Mouse (Mus musculus) forebrain, embryonic 14.5 days (tissue): ENCODE measurements around the gene Snapc3. TPM values are rescaled to one million over a fixed set of nuclear protein-coding genes. Genes with fewer than 3 reads are reported as not detected.

ENCODE experiments used
- ATAC-seq: fragments of 200-750 bp; cut with Nextera tagmentation; 2 replicates; pipeline ENCODE4 v1.8.0; 2017; ENCODE audit warnings: mild to moderate bottlenecking, moderate library complexity
- DNase-seq: peaks from one replicate; pipeline ENCODE4 v3.0.0-alpha.2; 2015; ENCODE audit warnings: low spot score
- H3K27ac ChIP-seq: fragments of 300-500 bp; sonication (generic); 2 replicates; pipeline ENCODE4 v1.5.1; 2014; ENCODE audit warnings: low read depth, mild to moderate bottlenecking, control low read depth, low read length, moderate library complexity
- H3K27me3 ChIP-seq: fragments of 300-500 bp; sonication (generic); replicated peaks from 2 replicates; pipeline ENCODE4 v1.6.1; 2014; ENCODE audit warnings: low read length, control low read depth, mixed read lengths; ENCODE audit not compliant: control insufficient read depth, insufficient read depth
- H3K36me3 ChIP-seq: fragments of 300-500 bp; sonication (generic); 2 replicates; pipeline ENCODE4 v1.6.1; 2014; ENCODE audit warnings: low read length, control low read depth; ENCODE audit not compliant: control insufficient read depth, insufficient read depth
- H3K4me1 ChIP-seq: fragments of 300-500 bp; sonication (generic); 2 replicates; pipeline ENCODE4 v1.6.1; 2014; ENCODE audit warnings: antibody characterized with exemption, low read length, control low read depth; ENCODE audit not compliant: control insufficient read depth, insufficient read depth
- H3K4me2 ChIP-seq: fragments of 300-500 bp; sonication (generic); 2 replicates; pipeline ENCODE4 v1.6.1; 2014; ENCODE audit warnings: mild to moderate bottlenecking, control low read depth, low read length
- H3K4me3 ChIP-seq: fragments of 300-500 bp; sonication (generic); 2 replicates; pipeline ENCODE4 v1.5.1; 2014; ENCODE audit warnings: low read depth, low read length, control low read depth
- H3K9ac ChIP-seq: fragments of 300-500 bp; sonication (generic); 2 replicates; pipeline ENCODE4 v1.6.1; 2014; ENCODE audit warnings: mild to moderate bottlenecking, low read length, control low read depth, moderate library complexity
- H3K9me3 ChIP-seq: fragments of 300-500 bp; sonication (generic); replicated peaks from 2 replicates; pipeline ENCODE4 v1.6.1; 2016; ENCODE audit warnings: low read length, control low read depth, mixed read lengths; ENCODE audit not compliant: control insufficient read depth
- WGBS: fragments of 180-500 bp; shearing (Covaris S2); extraction: QIAGEN DNeasy Blood & Tissue Kit; methylation state at CpG from one replicate; pipeline ENCODE4 v1.1.7; 2014; 5-methylcytosine and 5-hydroxymethylcytosine counted together
- polyA plus RNA-seq: library from polyadenylated mRNA; unstranded; fragments of >200 nt; fragmentation: Nextera tagmentation; extraction: Ambion mirVana; gene quantifications from 2 replicates; pipeline ENCODE4 v1.2.1, GENCODE M21; 2014

Gene Snapc3
- polyA plus RNA-seq, 1 experiment from 2014 or later, result 90.0 TPM

DNA sequence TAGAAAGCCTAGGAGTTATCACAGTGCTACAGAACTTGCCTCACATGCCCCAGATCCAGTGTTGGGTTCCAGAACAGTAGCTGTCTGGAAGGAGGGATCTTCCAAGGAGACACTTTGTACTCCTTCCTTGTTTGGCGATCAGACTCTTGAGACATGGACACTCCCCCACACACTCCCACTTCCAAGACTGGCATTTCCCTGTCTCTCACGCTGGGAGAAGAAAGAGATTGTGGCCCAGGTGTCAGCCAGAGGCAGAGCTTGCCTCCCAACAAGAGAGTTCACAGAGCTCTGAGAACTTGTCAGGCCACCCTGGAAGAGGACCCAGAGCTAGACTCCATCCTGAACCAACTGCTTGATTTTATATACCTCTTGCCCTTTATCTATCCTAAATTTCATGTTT lies 27.0 kb upstream of the Snapc3 start:
- no peak overlapping the region for H3K27ac ChIP-seq
- WGBS, result 69% methylated on average over 2 of the region's 2 CpGs
- no peaks in the 10 kb centered on the region for H3K4me1 ChIP-seq
- no peak overlapping the region for H3K4me2 ChIP-seq
- H3K9ac ChIP-seq, result no peak overlapping the region
- ATAC-seq, result no peak
- no peak for DNase-seq
- H3K4me3 ChIP-seq, result no peak overlapping the region
- no peaks in the 10 kb centered on the region for H3K36me3 ChIP-seq
- H3K27me3 ChIP-seq, result no peaks in the 10 kb centered on the region
- no peaks in the 10 kb centered on the region for H3K9me3 ChIP-seq

DNA sequence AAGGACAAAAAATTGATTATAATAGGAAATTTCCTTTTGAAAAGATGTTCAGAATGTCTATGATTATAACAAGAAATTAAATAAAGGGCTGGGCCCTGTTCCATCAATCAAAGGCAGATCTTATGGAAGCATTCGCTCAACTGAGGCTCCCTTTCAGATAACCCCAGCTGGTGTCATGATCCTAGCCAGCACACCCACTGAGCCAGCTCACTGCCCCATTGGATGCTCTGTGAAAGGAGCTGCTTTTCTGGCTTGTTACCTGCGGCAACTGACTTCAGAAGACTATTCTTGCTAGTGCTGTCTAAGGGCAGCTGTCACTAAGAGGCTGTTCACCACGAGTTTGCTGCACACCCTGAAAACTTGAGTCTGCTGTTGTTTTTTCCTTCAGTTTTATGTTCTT lies 25.6 kb upstream of the Snapc3 start:
- no peak overlapping the region for H3K4me2 ChIP-seq
- H3K9me3 ChIP-seq, result no peaks in the 10 kb centered on the region
- peak; percentile 31 for DNase-seq
- H3K4me1 ChIP-seq, result no peaks in the 10 kb centered on the region
- 3% methylated on average over 3 of the region's 3 CpGs for WGBS
- H3K9ac ChIP-seq, result no peak overlapping the region
- H3K36me3 ChIP-seq, result no peaks in the 10 kb centered on the region
- no peak overlapping the region for H3K27ac ChIP-seq
- H3K27me3 ChIP-seq, result no peaks in the 10 kb centered on the region
- H3K4me3 ChIP-seq, result no peak overlapping the region
- no peak for ATAC-seq

DNA sequence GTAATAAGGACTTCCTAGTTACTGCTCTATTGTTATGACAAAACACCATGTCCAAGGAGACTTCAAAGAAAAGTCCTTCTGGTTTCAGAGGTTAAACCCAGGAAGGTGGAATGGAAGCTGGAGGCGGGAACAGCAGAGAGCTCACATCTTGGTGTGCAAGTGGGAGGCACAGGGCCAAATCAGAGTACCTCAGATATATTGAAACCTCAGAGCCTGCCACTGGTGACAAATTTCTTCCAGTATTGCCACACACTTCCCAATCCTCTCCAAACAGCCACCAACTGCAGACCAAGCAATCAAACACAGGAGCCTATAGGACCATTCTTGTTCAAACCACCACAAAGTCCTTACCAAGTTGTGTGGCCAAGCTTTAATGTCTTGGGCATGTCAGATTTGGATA lies 23.8 kb upstream of the Snapc3 start:
- H3K36me3 ChIP-seq, result no peaks in the 10 kb centered on the region

DNA sequence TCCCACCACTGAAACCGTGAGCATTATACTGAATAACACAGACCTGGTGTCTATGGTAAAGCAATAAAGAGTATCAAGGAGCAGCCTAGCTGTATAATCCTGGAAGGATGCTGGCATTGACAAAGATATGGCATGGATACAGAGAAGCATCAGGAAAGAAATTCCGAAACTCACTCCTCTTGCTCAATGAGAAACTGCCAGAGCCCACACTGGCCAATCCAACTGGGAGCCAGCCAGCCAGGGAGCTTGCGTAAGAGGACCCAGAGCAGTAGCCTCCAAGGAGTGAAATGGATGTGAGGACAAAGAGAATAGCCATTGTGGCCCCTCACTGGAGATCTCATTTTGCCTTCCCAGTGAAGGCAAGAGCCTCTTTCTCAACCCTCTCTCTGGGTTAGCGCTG lies 21.2 kb upstream of the Snapc3 start:
- H3K4me3 ChIP-seq, result no peak overlapping the region
- H3K4me1 ChIP-seq, result no peaks in the 10 kb centered on the region
- H3K9me3 ChIP-seq, result no peaks in the 10 kb centered on the region
- H3K27me3 ChIP-seq, result no peaks in the 10 kb centered on the region
- H3K27ac ChIP-seq, result no peak overlapping the region
- DNase-seq (no peak), ATAC-seq (no peak)
- H3K9ac ChIP-seq, result no peak overlapping the region
- WGBS, result 90% methylated on average over 4 of the region's 4 CpGs
- no peak overlapping the region for H3K4me2 ChIP-seq
- no peaks in the 10 kb centered on the region for H3K36me3 ChIP-seq

More for the DNA sequence above, 23.8 kb upstream of the Snapc3 start:
- Histone ChIP-seq H3K4me1 (no peaks in the 10 kb centered on the region), H3K27me3 (no peaks in the 10 kb centered on the region), H3K9ac (no peak overlapping the region), H3K9me3 (no peaks in the 10 kb centered on the region), H3K27ac (no peak overlapping the region), H3K4me2 (no peak overlapping the region), H3K4me3 (no peak overlapping the region)
- DNase-seq (no peak), ATAC-seq (no peak)
- 79% methylated on average over 1 of the region's 1 CpGs for WGBS

DNA sequence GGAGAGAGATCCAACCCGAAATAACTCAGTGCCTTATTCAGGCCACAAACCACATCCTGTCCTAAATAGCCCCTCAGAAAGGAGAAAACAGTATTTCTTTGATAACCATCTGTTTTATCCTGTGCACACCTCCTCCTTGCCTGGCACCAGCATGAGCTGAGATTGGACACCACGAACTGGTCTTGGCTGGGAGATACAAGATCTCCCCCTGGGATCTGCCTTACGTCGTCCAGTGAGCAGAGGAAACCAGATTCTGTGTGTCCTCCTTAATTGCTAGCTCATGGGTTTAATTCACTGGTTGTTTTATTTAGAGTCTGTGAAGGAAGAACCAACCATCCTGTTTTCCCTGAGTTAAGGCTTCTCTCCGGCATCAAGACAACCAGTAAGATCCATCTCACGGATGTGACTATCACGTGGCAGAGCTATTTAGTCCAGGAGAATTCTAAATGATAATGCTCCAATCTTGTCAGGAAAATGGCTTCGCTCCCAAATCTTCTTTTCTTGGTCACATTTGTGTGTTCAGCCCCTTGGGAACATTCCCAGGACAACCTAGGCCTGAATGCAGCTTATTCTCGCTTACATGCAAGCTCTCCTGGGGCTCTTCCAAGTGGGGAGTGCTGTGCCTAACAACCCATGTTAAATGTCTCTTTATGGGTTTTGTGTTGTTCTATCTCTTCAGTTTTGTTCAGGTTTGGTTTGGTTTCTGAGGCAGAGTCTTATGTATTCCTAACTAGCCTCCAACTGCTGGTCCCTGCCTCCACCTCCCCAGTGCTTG lies 20.3 kb upstream of the Snapc3 start:
- DNase-seq (peak; percentile 32), ATAC-seq (no peak)
- Histone ChIP-seq H3K9ac (no peak overlapping the region), H3K9me3 (no peaks in the 10 kb centered on the region), H3K4me2 (no peak overlapping the region), H3K36me3 (no peaks in the 10 kb centered on the region), H3K27me3 (no peaks in the 10 kb centered on the region), H3K4me3 (no peak overlapping the region), H3K4me1 (no peaks in the 10 kb centered on the region), H3K27ac (no peak overlapping the region)
- 75% methylated on average over 9 of the region's 9 CpGs for WGBS

DNA sequence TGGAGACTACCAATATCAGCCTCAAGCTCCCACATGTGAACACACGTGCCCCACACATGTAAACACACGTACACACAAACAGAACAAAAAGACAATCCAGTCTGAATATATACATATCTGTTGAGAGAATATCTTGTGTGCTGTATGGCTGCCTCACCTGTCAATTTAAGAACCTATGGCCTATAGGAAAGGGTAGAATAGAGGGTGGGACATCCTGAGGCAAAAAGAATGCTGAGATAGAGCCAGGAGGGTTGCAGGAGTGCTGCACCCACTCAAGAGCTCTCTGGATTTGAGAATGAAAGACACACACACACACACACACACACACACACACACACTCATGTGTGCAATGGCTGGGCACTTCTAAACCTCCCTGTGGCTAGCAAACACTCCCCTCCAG lies 19.0 kb upstream of the Snapc3 start:
- H3K9me3 ChIP-seq, result peaks cover 5% of the 10 kb centered on the region; the same call in 1 of the 2 replicates
- no peak overlapping the region for H3K9ac ChIP-seq
- H3K27me3 ChIP-seq, result no peaks in the 10 kb centered on the region
- H3K27ac ChIP-seq, result no peak overlapping the region
- ATAC-seq, result no peak
- WGBS, result 94% methylated on average over 2 of the region's 2 CpGs
- H3K4me1 ChIP-seq, result no peaks in the 10 kb centered on the region
- no peak overlapping the region for H3K4me3 ChIP-seq
- no peak for DNase-seq
- H3K36me3 ChIP-seq, result no peaks in the 10 kb centered on the region
- no peak overlapping the region for H3K4me2 ChIP-seq

DNA sequence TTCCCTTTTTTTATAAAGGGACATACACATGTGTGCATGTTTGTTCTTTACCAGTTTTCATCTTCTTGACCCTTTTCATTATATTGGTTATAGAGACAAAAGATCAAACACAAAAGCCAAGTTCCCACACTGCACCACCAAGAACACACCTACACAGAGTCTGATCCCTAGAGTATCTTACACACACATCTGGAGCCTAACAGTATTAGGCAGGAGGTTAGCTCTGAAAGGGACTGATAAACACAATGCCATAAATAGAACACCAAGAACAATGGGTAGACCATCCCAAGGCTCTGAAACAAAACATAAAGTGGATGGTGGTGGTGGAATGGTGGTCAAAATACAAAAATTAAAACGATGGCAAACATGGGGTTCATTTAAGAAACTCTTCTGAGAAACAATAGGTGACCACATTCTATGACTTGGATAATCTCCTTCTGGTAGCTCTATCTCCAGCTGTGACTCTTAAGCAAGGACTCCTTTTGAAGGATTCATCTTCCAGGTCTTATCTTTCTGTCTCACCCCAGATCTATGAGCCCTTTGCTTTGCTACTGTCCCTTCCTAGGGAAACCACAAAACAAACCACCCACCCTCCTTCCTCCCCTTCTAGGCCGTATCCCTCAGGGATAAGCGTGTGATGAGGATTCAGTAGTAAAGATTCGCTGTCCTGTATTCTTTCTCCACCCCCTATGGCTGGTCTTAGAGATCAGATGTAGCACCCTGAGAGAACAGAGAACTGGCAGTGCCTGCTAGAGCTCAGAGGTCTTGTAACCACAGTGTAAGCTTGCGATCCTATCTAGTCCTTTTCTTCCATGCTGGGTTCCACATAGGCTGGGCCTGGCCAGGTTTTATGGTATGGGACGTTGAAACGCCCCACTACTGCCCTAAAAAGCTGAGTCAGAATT lies 16.6 kb upstream of the Snapc3 start:
- no peak overlapping the region for H3K4me3 ChIP-seq
- no peak overlapping the region for H3K4me2 ChIP-seq
- DNase-seq (no peak), ATAC-seq (no peak)
- no peak overlapping the region for H3K27ac ChIP-seq
- H3K9ac ChIP-seq, result no peak overlapping the region
- WGBS, result 83% methylated on average over 7 of the region's 7 CpGs
- H3K9me3 ChIP-seq, result peaks cover 7% of the 10 kb centered on the region; the same call in 1 of the 2 replicates
- H3K4me1 ChIP-seq, result no peaks in the 10 kb centered on the region
- no peaks in the 10 kb centered on the region for H3K36me3 ChIP-seq
- no peaks in the 10 kb centered on the region for H3K27me3 ChIP-seq

DNA sequence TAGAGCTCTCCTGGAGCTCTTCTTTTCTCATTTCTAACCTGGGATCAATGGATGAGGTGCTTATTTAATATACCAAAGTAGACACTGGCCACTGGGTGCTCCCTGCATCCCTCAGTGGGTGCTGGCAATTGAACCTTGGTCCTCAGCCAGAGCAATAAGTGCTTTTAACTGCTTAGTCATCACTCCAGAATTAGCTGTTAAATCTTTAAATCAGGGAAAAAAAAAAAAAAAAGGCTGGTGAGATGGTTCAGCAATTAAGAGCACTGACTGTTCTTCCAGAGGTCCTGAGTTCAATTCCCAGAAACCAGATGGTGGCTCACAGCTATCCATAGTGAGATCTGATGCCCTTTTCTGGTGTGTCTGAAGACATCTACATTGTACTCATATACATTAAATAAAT lies 15.8 kb upstream of the Snapc3 start:
- no peaks in the 10 kb centered on the region for H3K36me3 ChIP-seq
- H3K4me1 ChIP-seq, result no peaks in the 10 kb centered on the region
- no peak overlapping the region for H3K27ac ChIP-seq
- ATAC-seq (no peak), DNase-seq (no peak)
- no peak overlapping the region for H3K9ac ChIP-seq
- peaks cover 7% of the 10 kb centered on the region; the same call in 1 of the 2 replicates for H3K9me3 ChIP-seq
- no peaks in the 10 kb centered on the region for H3K27me3 ChIP-seq
- H3K4me3 ChIP-seq, result no peak overlapping the region
- H3K4me2 ChIP-seq, result no peak overlapping the region

DNA sequence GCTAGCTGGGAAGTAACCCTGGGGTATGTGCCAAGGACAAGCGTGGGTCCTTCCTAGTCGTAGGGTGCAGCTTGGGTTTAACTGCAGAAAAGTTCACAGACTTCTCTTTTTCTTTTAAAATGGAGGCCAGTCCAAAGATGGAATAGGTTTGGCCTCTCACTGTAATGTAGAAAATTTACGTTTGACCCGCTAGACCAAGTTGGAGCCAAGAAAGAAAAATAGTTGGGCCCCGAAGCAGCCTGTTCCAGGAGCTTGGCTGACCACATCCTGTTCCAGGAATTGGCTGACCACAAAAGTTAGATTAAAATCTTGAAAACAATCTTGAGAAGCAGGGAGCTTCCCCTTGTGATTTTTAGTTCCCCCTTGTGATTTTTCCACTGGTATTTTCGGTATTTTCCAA lies 9.8 kb upstream of the Snapc3 start:
- 96% methylated on average over 6 of the region's 6 CpGs for WGBS
- no peak overlapping the region for H3K27ac ChIP-seq
- H3K4me2 ChIP-seq, result no peak overlapping the region
- H3K4me3 ChIP-seq, result no peak overlapping the region
- H3K4me1 ChIP-seq, result no peaks in the 10 kb centered on the region
- H3K9me3 ChIP-seq, result peaks cover 15% of the 10 kb centered on the region
- ATAC-seq (no peak), DNase-seq (no peak)
- H3K9ac ChIP-seq, result no peak overlapping the region
- no peaks in the 10 kb centered on the region for H3K27me3 ChIP-seq
- no peaks in the 10 kb centered on the region for H3K36me3 ChIP-seq
